Mouse (Mus musculus) midbrain, embryonic 11.5 days (tissue): ENCODE measurements at regions not wholly inside any gene's neighbourhood (a gene's known extent, or its start where the extent isn't known, plus 50 kb on each side); places are given as distances from the start of the nearest gene placed in this dataset.
"Not testable (repeated sequence)": the region's sequence is repeated elsewhere in the genome, so short reads cannot be mapped to it uniquely, and the experiment has no call there.

Experiments
- ATAC-seq: fragments of 200-750 bp; cut with Nextera tagmentation; 2 replicates; pipeline ENCODE4 v1.8.0; 2017; ENCODE audit warnings: moderate TSS enrichment, moderate library complexity; ENCODE audit not compliant: low FRiP score
- DNase-seq: peaks from one replicate; pipeline ENCODE4 v3.0.0; 2015; ENCODE audit warnings: low spot score; ENCODE audit errors: missing footprints
- H3K27ac ChIP-seq: fragments of 300-500 bp; sonication (generic); 2 replicates; pipeline ENCODE4 v1.5.1; 2014; ENCODE audit warnings: low read depth, low read length
- H3K27me3 ChIP-seq: fragments of 300-500 bp; sonication (generic); 2 replicates; pipeline ENCODE4 v1.6.1; 2014; ENCODE audit warnings: mild to moderate bottlenecking, low read length, moderate library complexity, mixed read lengths; ENCODE audit not compliant: control insufficient read depth, insufficient read depth
- H3K36me3 ChIP-seq: fragments of 300-500 bp; sonication (generic); 2 replicates; pipeline ENCODE4 v1.6.1; 2014; ENCODE audit warnings: mild to moderate bottlenecking, low read length, moderate library complexity, mixed read lengths; ENCODE audit not compliant: control insufficient read depth, insufficient read depth
- H3K4me1 ChIP-seq: fragments of 300-500 bp; sonication (generic); 2 replicates; pipeline ENCODE4 v1.6.1; 2014; ENCODE audit warnings: low read length; ENCODE audit not compliant: control insufficient read depth, insufficient read depth
- H3K4me2 ChIP-seq: fragments of 300-500 bp; sonication (generic); 2 replicates; pipeline ENCODE4 v1.6.1; 2014; ENCODE audit warnings: mild to moderate bottlenecking, moderate library complexity
- H3K4me3 ChIP-seq: fragments of 300-500 bp; sonication (generic); 2 replicates; pipeline ENCODE4 v1.5.1; 2014; ENCODE audit warnings: low read depth, low read length
- H3K9ac ChIP-seq: fragments of 300-500 bp; sonication (generic); 2 replicates; pipeline ENCODE4 v1.6.1; 2014; ENCODE audit warnings: low read length
- H3K9me3 ChIP-seq: fragments of 300-500 bp; sonication (generic); 2 replicates; pipeline ENCODE4 v1.6.1; 2016; ENCODE audit warnings: low read length; ENCODE audit not compliant: control insufficient read depth
- WGBS: fragments of 180-500 bp; shearing (Covaris S2); extraction: QIAGEN DNeasy Blood & Tissue Kit; methylation state at CpG from one replicate; pipeline ENCODE4 v1.1.7; 2014; 5-methylcytosine and 5-hydroxymethylcytosine counted together

- WGBS = 67% methylated on average over 2 of the region's 2 CpGs
- no peak for DNase-seq
- no peak overlapping the region for H3K4me2 ChIP-seq
- H3K27me3 ChIP-seq = no peaks in the 10 kb centered on the region
- no peaks in the 10 kb centered on the region for H3K4me1 ChIP-seq
- H3K4me3 ChIP-seq = no peak overlapping the region
- H3K9ac ChIP-seq = no peak overlapping the region
- no peak overlapping the region for H3K27ac ChIP-seq
- no peak for ATAC-seq
- H3K36me3 ChIP-seq = no peaks in the 10 kb centered on the region
- H3K9me3 ChIP-seq = no peaks in the 10 kb centered on the region
Observed at GRCm38 (mm10) chr3:11094804-11095203, 759.3 kb upstream of the Gm38303 start.

- no peaks in the 10 kb centered on the region for H3K4me1 ChIP-seq
- no peak overlapping the region for H3K9ac ChIP-seq
- H3K36me3 ChIP-seq = no peaks in the 10 kb centered on the region
- no peaks in the 10 kb centered on the region for H3K27me3 ChIP-seq
- H3K4me2 ChIP-seq = no peak overlapping the region
- ATAC-seq = no peak
- H3K27ac ChIP-seq = no peak overlapping the region
- no peak for DNase-seq
- H3K4me3 ChIP-seq = no peak overlapping the region
- no peaks in the 10 kb centered on the region for H3K9me3 ChIP-seq
- WGBS = 61% methylated on average over 3 of the region's 3 CpGs
Observed at GRCm38 (mm10) chr3:11094138-11094537, 758.7 kb upstream of the Gm38303 start.

- DNase-seq (no peak), ATAC-seq (no peak)
- no peaks in the 10 kb centered on the region for H3K9me3 ChIP-seq
- H3K9ac ChIP-seq = no peak overlapping the region
- H3K4me3 ChIP-seq = no peak overlapping the region
- no peak overlapping the region for H3K4me2 ChIP-seq
- H3K4me1 ChIP-seq = no peaks in the 10 kb centered on the region
- no peaks in the 10 kb centered on the region for H3K27me3 ChIP-seq
- no peak overlapping the region for H3K27ac ChIP-seq
- WGBS = 55% methylated on average over 2 of the region's 2 CpGs
- H3K36me3 ChIP-seq = no peaks in the 10 kb centered on the region
Observed at GRCm38 (mm10) chr3:11083291-11083690, 747.8 kb upstream of the Gm38303 start.

DNA sequence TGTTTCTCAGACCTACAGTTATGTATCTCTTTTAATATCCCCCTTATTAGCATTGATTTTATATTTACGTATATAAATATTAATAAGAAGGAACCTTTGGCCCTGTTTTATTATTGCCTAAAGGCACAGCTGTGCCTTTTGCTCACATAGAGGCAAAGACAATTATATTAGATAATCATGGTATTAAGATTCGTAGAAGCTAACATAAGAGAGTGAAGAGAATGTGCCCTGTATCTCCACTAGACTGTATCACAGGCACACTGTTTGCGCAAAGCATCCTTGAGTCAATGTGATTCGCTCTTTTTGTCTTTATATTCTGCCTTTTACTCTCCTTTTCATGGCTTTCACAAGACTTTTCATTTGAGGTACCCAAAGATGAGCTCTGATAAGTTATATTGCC, 738.5 kb upstream of the Gm38303 start:
- Histone ChIP-seq H3K27me3 (no peaks in the 10 kb centered on the region), H3K4me2 (no peak overlapping the region), H3K9ac (no peak overlapping the region), H3K4me3 (no peak overlapping the region), H3K36me3 (no peaks in the 10 kb centered on the region), H3K4me1 (no peaks in the 10 kb centered on the region), H3K9me3 (no peaks in the 10 kb centered on the region), H3K27ac (no peak overlapping the region)
- 82% methylated on average over 4 of the region's 4 CpGs for WGBS
- no peak for ATAC-seq
- no peak for DNase-seq

GRCm38 (mm10) chr3:11034995-11035769, 699.7 kb upstream of the Gm38303 start:
- no peak overlapping the region for H3K4me2 ChIP-seq
- H3K4me3 ChIP-seq = no peak overlapping the region
- no peaks in the 10 kb centered on the region for H3K4me1 ChIP-seq
- no peak overlapping the region for H3K27ac ChIP-seq
- no peaks in the 10 kb centered on the region for H3K36me3 ChIP-seq
- ATAC-seq = no peak
- no peaks in the 10 kb centered on the region for H3K27me3 ChIP-seq
- no peak for DNase-seq
- H3K9me3 ChIP-seq = no peaks in the 10 kb centered on the region
- 83% methylated on average over 7 of the region's 7 CpGs for WGBS
- no peak overlapping the region for H3K9ac ChIP-seq

- Histone ChIP-seq H3K4me1 (no peaks in the 10 kb centered on the region), H3K4me3 (no peak overlapping the region), H3K27ac (no peak overlapping the region), H3K4me2 (no peak overlapping the region), H3K27me3 (no peaks in the 10 kb centered on the region), H3K36me3 (no peaks in the 10 kb centered on the region), H3K9ac (no peak overlapping the region), H3K9me3 (no peaks in the 10 kb centered on the region)
- 87% methylated on average over 4 of the region's 4 CpGs for WGBS
- DNase-seq = no peak
- ATAC-seq = no peak
Observed at GRCm38 (mm10) chr3:11029991-11030390, 694.5 kb upstream of the Gm38303 start.

- H3K27ac ChIP-seq = no peak overlapping the region
- no peak for DNase-seq
- no peak overlapping the region for H3K4me2 ChIP-seq
- no peak overlapping the region for H3K4me3 ChIP-seq
- no peaks in the 10 kb centered on the region for H3K27me3 ChIP-seq
- no peaks in the 10 kb centered on the region for H3K36me3 ChIP-seq
- H3K9me3 ChIP-seq = no peaks in the 10 kb centered on the region
- ATAC-seq = no peak
- no peak overlapping the region for H3K9ac ChIP-seq
- no peaks in the 10 kb centered on the region for H3K4me1 ChIP-seq
- WGBS = 70% methylated on average over 3 of the region's 3 CpGs
Observed at GRCm38 (mm10) chr3:11024422-11024821, 688.9 kb upstream of the Gm38303 start.

GRCm38 (mm10) chr3:11020048-11020447, 684.6 kb upstream of the Gm38303 start:
- WGBS = 77% methylated on average over 3 of the region's 3 CpGs
- no peak for DNase-seq

GRCm38 (mm10) chr3:11014911-11015310, 679.4 kb upstream of the Gm38303 start:
- not testable (repeated sequence) for H3K9me3 ChIP-seq, H3K4me2 ChIP-seq, H3K9ac ChIP-seq, H3K27ac ChIP-seq, H3K4me1 ChIP-seq, ATAC-seq, DNase-seq, H3K4me3 ChIP-seq, H3K36me3 ChIP-seq, H3K27me3 ChIP-seq
- 88% methylated on average over 6 of the region's 21 CpGs for WGBS

More at GRCm38 (mm10) chr3:11020048-11020447, 684.6 kb upstream of the Gm38303 start:
- no peaks in the 10 kb centered on the region for H3K4me1 ChIP-seq
- H3K4me2 ChIP-seq = no peak overlapping the region
- no peaks in the 10 kb centered on the region for H3K27me3 ChIP-seq
- H3K36me3 ChIP-seq = no peaks in the 10 kb centered on the region
- no peak overlapping the region for H3K9ac ChIP-seq
- no peak for ATAC-seq
- H3K9me3 ChIP-seq = no peaks in the 10 kb centered on the region
- H3K4me3 ChIP-seq = no peak overlapping the region
- no peak overlapping the region for H3K27ac ChIP-seq
